Mouse (Mus musculus) testis, postnatal 10 days (tissue): Measurements from ENCODE around the gene Lrrc29.
A peak's percentile ranks its signal among the peaks of the same experiment; 100 is the strongest.
"Not testable (repeated sequence)": the region's sequence is repeated elsewhere in the genome, so short reads cannot be mapped to it uniquely, and the experiment has no call there.

Experiments used
- DNase-seq: peaks from one replicate; pipeline ENCODE4 v3.0.0; 2021; ENCODE audit warnings: low spot score

The Lrrc29 gene

DNA sequence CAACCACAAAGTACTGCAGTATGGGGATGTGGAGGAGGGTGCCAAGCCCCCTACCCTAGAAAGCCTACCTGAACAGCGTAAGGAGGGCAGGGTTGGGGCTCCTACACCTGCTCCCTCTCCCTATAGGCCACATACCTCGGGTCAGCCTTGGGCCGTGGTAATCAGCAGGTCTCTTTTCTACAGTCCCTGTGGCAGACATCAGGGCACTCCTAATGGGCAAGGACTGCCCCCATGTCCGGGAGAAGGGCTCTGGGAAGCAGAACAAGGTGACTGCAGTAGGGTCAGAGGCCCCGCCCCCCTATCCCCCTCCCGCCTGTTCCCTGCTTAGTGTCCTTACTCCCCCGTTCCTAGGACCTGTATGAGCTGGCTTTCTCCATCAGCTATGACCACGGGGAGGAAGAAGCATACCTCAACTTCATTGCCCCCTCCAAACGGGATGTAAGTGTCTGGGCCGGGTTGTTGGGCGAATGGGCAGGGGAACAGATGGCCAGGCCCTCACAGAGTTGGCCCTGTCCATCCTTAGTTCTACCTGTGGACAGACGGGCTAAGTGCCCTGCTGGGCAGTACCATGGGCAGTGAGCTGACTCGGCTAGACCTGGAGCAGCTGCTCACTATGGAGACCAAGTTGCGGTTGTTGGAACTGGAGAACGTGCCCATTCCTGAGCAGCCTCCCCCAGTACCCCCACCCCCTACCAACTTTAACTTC is 16.8 kb downstream of the Lrrc29 start:
- no peak for DNase-seq

DNA sequence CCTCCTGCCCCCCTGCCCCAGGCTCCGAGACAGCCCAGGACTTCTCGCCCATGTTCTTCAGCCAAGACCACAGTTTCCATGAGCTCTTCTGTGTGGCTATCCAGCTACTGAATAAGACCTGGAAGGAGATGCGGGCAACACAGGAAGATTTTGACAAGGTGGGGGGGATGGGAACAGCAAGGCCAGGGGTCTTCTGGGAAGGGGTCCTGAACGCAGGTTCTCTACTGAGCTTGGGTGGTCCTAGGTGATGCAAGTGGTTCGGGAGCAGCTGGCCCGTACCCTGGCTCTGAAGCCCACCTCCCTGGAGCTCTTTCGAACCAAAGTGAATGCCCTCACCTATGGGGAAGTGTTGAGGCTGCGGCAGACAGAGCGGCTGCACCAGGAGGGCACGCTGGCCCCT is 17.6 kb downstream of the Lrrc29 start:
- no peak for DNase-seq

DNA sequence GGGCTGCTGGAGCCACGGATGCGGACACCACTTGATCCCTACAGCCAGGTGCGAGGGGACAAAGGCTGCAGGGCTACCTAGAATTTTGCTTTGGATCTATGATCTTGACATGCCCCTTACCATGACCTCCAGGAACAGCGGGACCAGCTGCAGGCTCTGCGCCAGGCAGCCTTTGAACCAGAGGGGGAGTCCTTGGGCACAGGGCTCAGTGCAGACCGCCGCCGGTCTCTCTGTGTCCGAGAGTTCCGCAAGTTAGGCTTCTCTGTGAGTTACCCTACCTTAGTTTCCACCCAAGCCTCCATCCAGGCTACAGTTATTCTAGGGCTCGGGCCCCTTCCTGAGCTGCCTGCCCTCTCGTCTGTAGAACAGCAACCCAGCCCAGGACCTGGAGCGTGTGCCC is 18.4 kb downstream of the Lrrc29 start:
- DNase-seq: no peak

DNA sequence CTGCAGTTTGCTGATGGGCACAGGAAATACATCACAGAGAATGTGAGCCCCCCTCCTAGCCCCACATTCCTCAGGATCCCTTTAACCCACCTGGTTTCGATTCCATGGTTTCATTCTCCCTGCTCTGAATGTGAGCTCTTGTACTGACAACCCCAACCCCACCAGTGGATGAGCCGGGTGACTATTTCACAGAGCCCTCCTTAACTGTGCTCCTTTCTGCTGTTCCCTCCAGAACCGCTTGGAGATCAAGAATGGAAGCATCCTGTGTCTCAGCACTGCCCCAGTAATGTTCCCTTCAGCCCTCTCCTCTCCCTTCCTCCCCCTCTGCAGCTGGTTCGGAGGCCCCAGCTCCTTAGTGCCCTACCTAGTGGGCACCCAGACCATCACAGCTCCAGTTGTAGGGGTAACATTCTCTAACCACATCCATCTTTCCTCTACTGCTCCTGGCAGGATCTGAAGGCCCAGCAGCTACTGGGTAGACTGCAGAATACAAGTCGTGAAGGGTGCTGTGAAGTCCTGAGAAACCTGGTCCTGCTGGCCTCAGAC is 19.9 kb downstream of the Lrrc29 start:
- no peak for DNase-seq

DNA sequence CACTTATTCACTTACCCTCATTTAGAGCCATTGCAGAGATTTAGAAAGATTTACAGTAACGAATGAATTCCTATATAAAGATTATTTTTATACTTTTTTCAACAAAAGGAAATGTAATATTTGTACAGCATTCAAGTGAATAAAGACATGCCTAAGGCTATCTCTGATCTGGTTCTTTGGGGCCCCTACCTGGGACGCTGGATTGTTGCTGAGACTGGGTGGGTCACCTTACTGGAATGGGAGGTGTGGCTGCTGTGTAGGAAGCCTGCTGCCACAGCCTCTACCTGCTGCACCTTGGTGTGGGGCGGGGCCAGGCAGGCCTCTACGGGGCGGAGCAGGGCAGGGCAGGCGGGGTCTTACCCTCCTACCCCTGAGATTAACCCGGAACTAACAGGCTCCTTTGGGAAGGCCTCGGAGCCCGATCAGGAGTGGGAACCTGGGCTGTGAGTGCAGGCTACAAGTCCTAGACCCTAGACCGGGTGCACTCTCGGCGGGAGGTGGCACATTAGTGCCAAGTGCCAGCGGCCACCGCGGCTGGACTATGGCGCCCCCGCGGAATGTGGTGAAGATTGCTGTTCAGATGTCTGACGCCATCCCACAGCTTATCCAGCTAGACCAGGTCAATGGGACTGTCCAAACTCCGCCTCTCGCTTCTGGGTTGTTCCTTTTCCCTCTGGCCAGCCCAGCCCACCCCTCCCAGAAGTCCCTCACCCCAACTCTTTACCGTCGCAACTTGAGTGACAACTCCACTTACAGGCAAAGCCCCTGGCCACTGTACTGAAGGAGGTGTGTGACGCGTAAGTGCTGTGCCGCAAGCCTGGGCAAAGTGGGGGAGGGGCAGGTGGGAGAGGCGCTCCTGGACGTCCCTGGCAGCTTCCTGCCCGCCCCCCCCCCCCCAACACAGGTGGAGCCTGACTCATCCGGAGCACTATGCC is 20.6 kb downstream of the Lrrc29 start, which contains the start of gene Elmo3:
Gene Elmo3, plus strand, starts transcription at position 391 of the 935 bp plus-strand sequence.
- DNase-seq: peak; percentile 78

DNA sequence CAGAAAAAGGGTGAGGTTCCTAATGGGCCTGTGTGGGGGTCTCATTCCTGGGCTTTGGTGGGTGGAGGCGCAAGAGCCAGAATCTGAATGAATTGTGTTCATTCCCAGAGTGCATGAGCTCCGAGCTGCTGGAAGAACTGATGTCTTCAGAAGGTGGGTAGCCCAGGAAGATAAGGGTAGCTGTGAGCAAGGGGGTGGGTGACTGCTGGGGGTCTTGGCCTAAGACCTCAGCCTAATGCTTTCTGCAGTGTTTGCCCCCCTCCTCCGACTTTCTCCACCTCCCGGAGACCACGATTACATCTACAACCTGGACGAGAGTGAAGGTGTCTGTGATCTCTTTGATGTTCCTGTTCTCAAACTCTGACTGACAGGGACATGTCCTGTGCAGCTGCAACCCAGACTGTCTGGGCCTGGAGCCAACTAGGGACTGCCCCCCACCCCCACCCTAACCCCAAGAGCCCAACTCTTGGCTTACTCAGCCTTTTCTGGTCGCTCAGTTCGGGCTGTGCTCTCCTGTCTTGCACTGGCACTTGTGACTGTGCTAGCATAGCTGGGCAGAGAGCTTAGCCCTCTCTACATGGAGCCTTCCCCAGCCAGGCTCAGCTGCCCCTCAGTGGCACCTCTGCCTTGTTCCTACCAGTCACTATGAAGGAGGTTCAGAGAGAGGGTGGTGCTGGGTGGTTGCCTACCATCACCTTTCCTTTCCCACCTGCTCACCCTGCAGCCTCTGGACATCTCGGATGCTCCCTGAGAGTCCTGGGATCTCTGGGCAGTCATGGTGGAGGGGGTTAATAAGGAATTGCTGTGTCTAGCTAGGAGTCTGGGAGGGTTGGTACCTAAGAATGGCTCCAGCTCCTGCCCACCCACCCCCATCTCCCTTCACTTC is 21.5 kb downstream of the Lrrc29 start:
- DNase-seq: no peak

DNA sequence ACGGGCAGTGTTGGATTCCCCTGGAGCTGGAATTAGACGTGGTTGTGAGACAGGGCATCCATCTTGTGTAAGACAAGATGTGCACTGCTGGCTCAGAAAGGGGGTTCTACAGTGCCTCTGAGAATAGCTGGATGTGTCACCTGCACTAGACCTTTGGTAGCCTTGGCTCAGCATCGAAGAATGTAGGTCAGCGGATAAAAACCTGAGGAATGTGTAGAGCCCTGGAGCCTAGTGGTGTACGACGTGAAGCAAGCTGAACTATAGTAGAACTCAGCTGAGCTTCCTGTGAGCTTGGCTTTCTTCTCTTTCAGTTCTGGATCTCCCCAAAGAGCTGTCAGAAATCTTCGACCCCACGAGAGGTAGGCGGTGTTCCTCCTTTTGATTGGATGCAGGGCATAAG is 22.2 kb downstream of the Lrrc29 start:
- no peak for DNase-seq

DNA sequence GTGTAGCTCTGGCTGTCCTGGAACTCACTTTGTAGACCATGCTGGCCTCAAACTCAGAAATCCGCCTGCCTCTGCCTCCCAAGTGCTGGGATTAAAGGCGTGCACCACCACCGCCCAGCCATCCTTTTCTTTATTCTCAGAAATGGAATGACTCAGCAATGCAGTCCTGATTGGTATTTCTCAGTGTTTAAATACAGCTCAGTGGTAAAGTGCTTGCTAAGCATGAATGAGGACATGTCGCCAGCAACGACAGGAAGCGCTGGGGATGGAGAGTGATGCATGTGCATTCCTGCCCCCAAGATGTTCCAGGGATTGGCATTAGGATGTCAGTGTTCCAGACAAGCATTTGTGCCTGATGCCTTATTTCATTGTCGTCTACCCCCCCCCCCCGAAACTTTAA is 22.7 kb downstream of the Lrrc29 start:
- DNase-seq: no peak

DNA sequence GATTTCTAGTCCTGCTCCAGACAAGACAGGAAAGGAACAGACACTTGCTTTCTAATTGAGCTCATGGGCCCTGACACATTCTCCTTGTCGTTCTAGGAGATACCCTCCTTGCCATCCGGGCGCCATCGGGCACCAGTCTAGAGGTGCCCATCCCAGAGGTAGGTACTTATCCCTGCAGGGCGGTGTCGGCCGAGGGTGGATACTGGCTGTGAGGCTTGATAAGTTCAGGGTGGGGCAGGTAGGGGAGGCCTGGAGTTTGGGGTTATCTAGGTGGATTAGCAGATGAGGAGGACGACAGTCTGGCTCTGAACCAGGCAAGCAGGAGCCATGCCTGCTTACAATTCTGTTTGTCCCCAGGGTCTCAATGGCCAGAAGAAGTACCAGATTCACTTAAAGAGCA is 26.1 kb downstream of the Lrrc29 start:
- no peak for DNase-seq

DNA sequence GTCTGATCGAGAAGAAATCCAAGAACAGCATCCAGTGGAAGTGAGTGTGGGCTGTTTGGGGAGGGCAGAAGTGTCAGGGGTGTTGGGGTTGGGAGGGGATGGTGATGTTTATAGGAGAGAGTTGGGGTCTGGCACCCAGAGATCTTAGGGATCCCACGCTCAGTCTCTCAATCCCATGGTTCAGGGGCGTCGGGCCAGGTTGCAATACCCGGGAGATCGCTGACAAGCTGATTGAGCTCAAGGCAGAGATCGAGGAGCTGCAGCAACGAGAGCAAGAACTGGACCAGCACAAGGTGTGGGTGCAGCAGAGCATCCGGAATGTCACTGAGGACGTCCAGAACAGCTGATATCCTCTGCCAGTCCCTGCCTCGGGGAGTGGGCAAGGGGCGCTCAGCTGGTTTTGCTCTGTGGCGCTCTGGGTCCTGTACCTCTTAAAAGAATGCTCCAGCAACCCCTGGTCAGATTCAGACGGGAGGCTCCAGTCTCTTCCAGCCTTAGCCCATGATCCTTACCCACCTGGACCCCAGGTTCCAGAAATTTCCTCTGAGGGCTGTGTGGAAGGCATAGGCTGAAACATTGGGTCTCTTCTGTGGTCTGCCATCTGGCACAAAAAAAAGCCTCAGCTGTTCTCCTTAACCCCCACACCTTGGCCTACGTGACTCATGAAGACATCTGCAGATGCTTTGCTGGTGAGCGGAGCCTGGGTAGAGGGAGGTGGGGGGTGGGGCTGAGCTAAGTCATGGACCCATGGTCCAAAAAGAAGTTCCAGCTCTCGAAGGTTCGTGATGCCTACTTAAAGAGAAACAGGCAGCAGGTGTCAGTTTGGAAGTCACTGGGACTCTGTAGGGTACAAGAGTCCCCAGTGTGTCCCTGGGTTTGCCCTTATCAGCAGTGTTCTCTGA is 27.5 kb downstream of the Lrrc29 start:
- no peak for DNase-seq

DNA sequence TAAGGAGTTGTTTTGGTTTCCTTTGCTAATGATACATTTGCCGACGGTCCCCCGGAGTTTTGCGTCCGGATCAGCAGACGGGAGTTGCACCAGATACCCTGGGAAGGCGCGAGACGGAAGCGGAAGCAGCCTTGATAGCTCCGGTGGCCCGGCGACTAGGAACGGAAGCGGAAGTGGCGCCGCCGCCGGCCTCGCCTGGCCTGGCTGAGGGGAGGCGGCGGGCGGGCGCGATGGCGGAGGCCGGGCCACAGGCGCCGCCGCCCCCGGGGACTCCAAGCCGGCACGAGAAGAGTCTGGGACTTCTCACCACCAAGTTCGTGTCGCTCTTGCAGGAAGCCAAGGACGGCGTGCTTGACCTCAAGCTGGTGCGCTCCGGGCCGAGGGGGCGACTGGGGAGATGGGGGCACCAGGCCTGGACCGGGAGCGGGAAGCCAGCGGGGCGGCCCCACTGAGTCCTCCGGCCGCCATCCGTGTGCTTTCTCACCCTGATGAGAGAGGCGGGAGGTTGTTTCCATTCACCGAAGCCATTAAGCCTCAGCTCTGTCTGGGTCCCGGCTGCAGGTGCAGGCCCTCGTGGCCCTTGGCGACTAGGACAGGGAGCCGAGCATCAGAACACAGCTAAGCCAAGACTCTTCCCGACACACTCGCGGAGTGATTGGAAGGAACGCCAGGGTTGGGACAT is 28.4 kb downstream of the Lrrc29 start, which contains the start of gene E2f4:
Gene E2f4, plus strand, starts transcription at position 153 of the 682 bp plus-strand sequence.
- DNase-seq: peak; percentile 89

DNA sequence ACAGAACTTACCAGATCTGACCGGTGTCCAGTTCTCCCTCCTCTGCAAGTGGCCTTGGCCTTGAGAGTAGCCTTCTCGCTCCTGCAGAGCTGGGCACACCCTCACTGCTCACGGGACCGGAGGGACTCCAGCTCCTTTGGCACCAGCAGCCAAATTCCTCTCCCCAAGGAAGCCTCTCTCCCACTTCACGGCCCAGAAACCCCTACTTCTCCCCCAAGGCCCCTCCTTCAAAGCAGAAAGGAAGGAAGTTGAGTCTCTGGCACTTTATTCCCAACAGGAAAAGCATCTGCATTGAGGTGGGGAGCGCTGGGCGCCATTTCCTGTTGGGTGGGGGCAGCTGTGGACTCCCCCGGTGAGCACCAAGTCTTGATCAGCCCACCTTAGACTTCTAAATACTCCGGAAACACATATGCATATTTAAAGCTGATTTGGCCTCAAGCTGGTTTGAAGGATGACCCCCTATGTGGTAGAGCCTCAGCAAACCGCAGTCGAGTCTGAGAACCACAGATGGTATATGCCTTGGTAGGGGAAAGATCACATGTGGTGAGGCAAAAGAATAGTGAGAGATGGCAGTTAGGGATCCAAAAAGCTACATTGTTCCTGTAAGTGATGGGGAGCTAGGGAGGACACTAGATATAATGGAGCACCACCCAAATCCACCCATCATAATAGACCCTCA is 30.0 kb downstream of the Lrrc29 start, which contains the start of gene Exoc3l:
Gene Exoc3l, minus strand, starts transcription at position 207 of the 679 bp plus-strand sequence.
- peak; percentile 76 for DNase-seq

DNA sequence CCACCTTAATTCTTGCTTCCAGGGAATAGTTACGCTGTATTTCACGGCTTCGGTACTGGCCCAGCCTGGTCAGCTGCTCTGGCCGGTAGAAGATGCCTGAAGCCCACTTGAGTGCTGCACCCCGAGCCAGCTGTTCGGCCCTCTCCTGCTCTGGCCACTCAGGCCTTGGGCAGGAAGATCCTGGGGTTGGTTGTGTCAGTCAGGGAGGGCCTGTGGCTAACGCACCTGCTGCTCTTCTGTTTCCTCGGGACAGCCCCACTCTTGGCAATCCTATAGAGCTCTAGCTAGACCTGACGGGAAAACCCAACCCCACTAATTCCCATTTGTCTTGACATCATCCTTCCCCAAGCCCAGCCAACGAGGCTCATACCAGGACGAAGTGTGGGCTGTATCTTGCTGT is 30.8 kb downstream of the Lrrc29 start:
- no peak for DNase-seq

DNA sequence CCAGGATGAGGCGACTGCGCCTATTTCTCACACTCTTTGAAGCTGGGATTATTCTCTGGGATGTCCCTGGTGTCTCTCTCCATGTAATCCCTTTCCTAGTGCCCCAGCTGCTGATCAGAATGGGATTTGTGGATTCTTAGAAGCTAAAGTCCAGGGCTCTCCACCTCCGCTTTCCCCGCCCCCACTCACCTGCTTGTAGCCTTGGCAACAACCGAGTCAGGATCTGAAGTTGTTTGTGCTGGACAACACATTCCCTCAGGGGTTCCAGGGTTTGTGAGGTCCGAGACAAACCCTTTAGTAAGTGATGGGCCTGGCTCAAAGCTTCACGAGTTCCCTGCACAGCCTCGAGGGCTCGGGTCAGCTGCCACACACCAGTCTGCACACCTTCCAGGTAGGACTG is 31.3 kb downstream of the Lrrc29 start:
- DNase-seq: no peak

DNA sequence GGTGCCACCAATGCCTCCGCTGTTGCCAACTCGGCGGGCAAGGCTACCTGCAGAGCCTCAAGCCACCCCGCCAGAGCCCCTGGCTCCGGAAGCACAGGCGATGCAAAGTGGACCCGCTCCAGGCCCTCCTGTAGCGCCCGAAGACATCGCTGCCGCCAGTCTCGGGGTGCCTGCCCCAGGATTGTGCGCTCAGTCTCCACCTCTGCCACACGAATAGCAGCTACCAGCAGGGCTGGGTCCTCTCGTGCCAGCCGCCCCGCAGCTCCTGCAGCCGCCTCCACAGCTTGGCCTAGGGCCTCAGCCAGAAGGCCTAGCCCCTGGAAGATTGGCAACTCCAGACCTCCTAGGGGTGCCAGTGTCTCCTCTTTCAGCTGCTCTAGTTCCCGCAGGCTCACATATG is 32.7 kb downstream of the Lrrc29 start:
- peak; percentile 47 for DNase-seq

DNA sequence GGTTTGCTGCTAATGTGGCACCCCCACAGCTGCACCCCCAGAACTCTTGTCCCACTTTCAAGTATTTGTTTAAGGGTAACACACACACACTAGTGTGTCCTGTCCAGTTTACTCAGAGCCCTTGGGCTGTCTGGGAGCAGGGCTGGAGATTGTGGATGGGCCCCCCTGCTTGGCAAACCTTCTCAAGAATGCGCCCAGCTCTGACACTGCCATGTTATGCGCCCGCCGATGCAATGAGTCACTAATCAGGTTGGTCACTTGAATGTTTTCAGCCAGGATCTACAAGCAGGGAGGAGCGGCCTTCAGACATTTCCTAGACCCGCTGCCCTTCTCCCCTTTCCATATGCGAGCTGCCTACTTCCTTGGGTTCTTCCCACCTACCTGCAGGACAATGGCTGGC is 33.6 kb downstream of the Lrrc29 start:
- no peak for DNase-seq

DNA sequence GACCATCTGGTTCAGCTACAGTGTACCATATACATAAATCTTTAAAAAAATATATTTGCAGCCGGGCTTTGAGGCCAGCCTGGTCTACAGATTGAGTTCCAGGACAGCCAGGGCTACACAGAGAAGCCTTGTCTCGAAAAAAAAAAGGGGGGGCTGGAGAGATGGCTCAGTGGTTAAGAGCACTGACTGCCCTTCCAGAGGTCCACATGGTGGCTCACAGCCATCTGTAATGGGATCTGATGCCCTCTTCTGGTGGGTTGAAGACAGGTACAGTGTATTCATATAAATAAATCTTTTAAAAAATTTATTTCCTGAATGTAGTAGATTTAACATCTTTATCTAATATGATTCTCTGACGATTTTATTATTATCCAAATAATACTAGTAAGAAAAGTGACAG is 34.3 kb downstream of the Lrrc29 start:
- not testable (repeated sequence) for DNase-seq

DNA sequence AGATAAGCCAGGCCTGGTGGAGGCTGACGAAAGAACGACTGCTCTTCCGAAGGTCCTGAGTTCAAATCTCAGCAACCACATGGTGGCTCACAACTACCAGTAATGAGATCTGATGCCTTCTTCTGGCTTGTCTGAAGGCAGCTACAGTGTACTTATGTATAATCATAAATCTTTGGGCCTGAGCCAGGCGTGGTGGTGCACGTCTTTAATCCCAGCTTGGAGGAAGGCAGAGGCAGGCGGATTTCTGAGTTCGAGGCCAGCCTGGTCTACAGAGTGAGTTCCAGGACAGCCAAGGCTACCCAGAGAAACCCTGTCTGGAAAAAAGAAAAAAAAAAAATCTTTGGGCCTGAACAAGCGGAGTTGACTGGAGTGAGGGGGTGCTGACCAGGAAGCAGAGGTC is 34.7 kb downstream of the Lrrc29 start:
- peak; percentile 39 for DNase-seq

DNA sequence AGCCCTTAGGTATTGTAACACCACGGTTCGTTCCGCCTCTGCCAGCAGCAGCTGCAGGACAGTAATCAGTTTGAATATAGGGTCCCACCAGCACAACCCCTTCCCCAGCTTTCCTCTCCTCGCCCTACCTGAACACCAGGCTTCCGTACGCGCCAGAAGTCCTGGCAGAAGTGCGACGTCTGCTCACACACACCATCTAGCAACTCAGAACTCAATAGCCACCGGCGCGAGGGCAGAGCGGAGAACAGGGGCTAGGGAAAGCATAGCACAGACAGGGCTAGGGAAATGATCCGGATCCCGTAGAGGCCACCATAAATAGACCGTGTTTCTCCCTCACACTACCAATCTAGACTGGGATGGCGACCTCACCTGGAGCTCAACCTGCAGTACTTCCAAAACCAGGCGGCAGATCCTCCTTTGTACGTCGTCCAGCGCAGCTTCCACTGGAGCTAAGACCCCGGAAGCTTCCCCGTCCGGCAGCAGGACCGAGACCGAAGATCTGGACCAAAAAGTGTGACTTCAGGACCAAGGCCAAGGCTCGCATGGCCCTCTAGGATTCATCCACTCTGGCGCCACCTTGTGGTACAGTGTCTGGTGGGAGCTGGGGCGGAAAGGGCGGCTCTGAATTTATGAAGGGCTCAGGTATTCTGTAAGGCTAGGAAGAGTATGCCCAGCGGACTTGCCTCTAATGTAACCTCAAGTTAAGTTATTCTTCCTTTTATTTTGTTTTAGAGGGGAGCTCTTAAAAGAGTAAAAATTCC is 35.3 kb downstream of the Lrrc29 start:
- peak; percentile 99 for DNase-seq
